Mouse (Mus musculus) bone marrow macrophage, adult 2 months (primary cell): Measurements from ENCODE around the gene Terf2ip.

ENCODE experiments used
- CTCF ChIP-seq: IDR thresholded peaks from 2 replicates; pipeline ENCODE4 v1.5.1; 2012; ENCODE audit warnings: low read depth, mild to moderate bottlenecking, low read length, moderate library complexity
- POLR2A ChIP-seq: IDR thresholded peaks from 2 replicates; pipeline ENCODE4 v1.6.1; 2012; ENCODE audit warnings: mild to moderate bottlenecking, low read depth, low read length, borderline replicate concordance

DNA sequence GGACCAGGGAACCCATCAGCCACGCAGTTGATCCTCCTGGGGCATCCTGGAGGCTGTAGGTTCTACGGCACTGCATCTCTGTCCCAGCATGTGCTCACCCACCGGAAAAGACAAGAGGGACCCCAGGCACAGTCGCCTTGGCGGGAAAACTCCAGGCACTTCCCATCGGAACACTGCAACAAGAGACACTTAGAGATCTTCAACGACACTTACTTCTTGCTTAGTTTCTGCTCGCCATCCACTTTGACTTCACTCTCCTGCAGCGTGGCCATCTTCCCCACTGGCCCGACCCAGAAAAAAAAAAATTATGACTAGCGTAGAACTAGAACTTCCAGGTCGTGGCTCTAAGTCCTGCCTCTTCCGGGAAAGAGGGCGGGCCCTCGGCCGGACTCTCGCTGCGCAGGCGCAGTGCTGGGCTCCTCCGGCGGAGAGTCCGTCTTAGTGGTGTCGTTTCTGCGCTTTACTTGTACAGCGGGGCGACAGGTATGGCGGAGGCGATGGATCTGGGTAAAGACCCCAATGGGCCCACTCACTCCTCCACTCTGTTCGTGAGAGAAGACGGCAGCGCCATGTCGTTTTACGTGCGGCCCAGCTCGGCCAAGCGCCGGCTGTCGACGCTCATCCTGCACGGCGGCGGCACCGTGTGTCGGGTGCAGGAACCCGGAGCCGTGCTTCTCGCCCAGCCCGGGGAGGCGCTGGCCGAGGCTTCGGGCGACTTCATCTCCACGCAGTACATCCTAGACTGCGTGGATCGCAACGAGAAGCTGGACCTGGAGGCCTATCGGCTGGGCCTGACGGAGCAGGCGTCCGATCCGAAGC lies at the start of gene Terf2ip, which contains the start of gene Kars:
- no peak for TF ChIP-seq POLR2A
- TF ChIP-seq CTCF: no peak
